Mouse (Mus musculus) embryonic fibroblast, embryonic 13.5 days (primary cell): ENCODE data around the gene Upb1.

ENCODE experiments used
- CTCF ChIP-seq: IDR thresholded peaks from 2 replicates; pipeline ENCODE4 v1.5.1; 2011; ENCODE audit warnings: mild to moderate bottlenecking, control low read depth, low read length, moderate library complexity, borderline replicate concordance; ENCODE audit not compliant: insufficient read depth
- POLR2A ChIP-seq: IDR thresholded peaks from 2 replicates; pipeline ENCODE4 v1.6.1; 2011; ENCODE audit warnings: low read depth, mild to moderate bottlenecking, control low read depth, low read length, moderate library complexity

- TF ChIP-seq POLR2A (no peak), CTCF (no peak)
Measured at GRCm38 (mm10) chr10:75406755-75407154, 5.8 kb downstream of the Upb1 start.
